Mouse (Mus musculus): Measurements from ENCODE around the gene P4htm. TPM values are rescaled to one million over a fixed set of nuclear protein-coding genes. Genes with fewer than 3 reads are reported as not detected.

The P4htm gene
- total and polyA plus RNA-seq, 3 experiments, result 5.4 to 11.0 (median 7.9) TPM

- Histone ChIP-seq H3K9me3 (replicated peaks; ENCODE audit: low read length) (no peaks in the 10 kb centered on the region), H3K36me3 (replicated peaks in 1 of 2; ENCODE audit: control insufficient read depth in 1 of 2, insufficient read depth in 1 of 2, low read length in 1 of 2) (peaks cover 65 to 93% of the 10 kb centered on the region in 2 experiments), H3K4me1 (ENCODE audit: control insufficient read depth in 1 of 2, insufficient read depth in 2 of 2) (peaks cover 0 to 6% of the 10 kb centered on the region in 2 experiments; a peak in 1 of 4 replicates), H3K27ac (ENCODE audit: insufficient read depth, low read depth) (no peak overlapping the region), H3K4me2 (ENCODE audit: insufficient read depth, low read depth, poor library complexity, severe bottlenecking) (no peak overlapping the region), H3K79me2 (replicated peaks; ENCODE audit: control insufficient read depth, extremely low read depth, insufficient read depth, poor library complexity, severe bottlenecking) (peaks cover 51% of the 10 kb centered on the region), H3K27me3 (replicated peaks) (no peaks in the 10 kb centered on the region), H3K9ac (ENCODE audit: insufficient read depth, low read depth) (no peak overlapping the region), H3K4me3 (replicated peaks in 1 of 3; ENCODE audit: low read depth in 2 of 3, low read length in 2 of 3, poor library complexity in 1 of 3) (no peak overlapping the region)
- TF ChIP-seq ZMIZ1 (IDR thresholded peaks at IDR 0.05; ENCODE audit: low read depth, low read length) (no peak), JUN (IDR thresholded peaks at IDR 0.05; ENCODE audit: insufficient read depth, low read depth, low read length) (no peak), IRF4 (IDR thresholded peaks at IDR 0.05; ENCODE audit: low read depth, low read length) (no peak), MEF2A (IDR thresholded peaks at IDR 0.05; ENCODE audit: borderline replicate concordance, low read depth, low read length) (no peak), HCFC1 (IDR thresholded peaks at IDR 0.05; ENCODE audit: low read depth, low read length) (no peak), ZC3H11A (IDR thresholded peaks at IDR 0.05; ENCODE audit: low read depth, low read length) (no peak), CTCF (conservative IDR thresholded peaks at IDR 0.05 in 1 of 2, IDR thresholded peaks at IDR 0.05 in 1 of 2; ENCODE audit: low read depth in 2 of 2, low read length in 2 of 2) (no peak), BHLHE40 (IDR thresholded peaks at IDR 0.05; ENCODE audit: low read depth, low read length) (no peak), CHD2 (IDR thresholded peaks at IDR 0.05; ENCODE audit: low read length) (no peak), CHD1 (IDR thresholded peaks at IDR 0.05; ENCODE audit: low read depth, low read length) (no peak), SMC3 (IDR thresholded peaks at IDR 0.05; ENCODE audit: low read depth, low read length) (no peak), RAD21 (IDR thresholded peaks at IDR 0.05; ENCODE audit: low read depth, low read length) (no peak), ELF1 (IDR thresholded peaks at IDR 0.05; ENCODE audit: low read depth, low read length) (no peak), ZKSCAN1 (IDR thresholded peaks at IDR 0.05; ENCODE audit: borderline replicate concordance, low read depth, low read length) (no peak), MXI1 (IDR thresholded peaks at IDR 0.05; ENCODE audit: low read depth, low read length) (no peak), POLR2AphosphoS2 (IDR thresholded peaks at IDR 0.05; ENCODE audit: low read depth, low read length) (no peak), MYC (IDR thresholded peaks at IDR 0.05; ENCODE audit: low read depth, low read length) (no peak), TBP (conservative IDR thresholded peaks at IDR 0.05; ENCODE audit: low read depth, low read length) (no peak), USF1 (IDR thresholded peaks at IDR 0.05; ENCODE audit: low read depth, low read length) (no peak), ETS1 (conservative IDR thresholded peaks at IDR 0.05; ENCODE audit: low read depth, low read length) (no peak)
- dilution Hi-C loops (cut with MboI; ENCODE audit: extremely low pct_ligation_motif_present, extremely low pct_unique_long_range_greater_than_20kb, low sequenced_read_pairs), result no loop called here
- no peak for DNase-seq (ENCODE audit: extremely low read depth)
- in situ Hi-C loops (cut with MboI; ENCODE audit: low pct_ligation_motif_present, low pct_unique_long_range_greater_than_20kb, low sequenced_read_pairs), result no loop called here
Observed at GRCm38 (mm10) chr9:108531496-108531895, 66.0 kb downstream of the P4htm start.

DNA sequence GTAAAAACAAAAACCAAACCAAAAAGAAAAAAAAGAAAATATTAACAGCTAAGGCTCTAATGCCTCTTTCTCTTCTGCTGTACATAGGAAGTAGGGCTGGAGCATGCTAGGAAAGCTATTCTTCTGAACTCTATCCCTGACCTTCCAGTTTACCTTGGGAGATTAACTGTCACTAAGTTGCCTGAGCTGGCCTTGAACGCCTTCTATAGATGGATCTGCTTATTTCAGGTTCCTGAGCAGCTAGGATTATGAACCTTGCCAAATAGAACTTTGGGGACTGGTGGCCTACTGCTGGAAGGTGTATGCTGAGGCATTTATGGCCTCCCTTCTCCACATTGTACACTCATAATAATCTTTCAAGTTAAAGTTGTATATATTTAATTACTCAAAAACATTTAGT, 66.5 kb downstream of the P4htm start:
- no peak for DNase-seq (ENCODE audit: extremely low read depth)

More for the DNA sequence above, 66.5 kb downstream of the P4htm start:
- H3K27me3 ChIP-seq (replicated peaks), result no peaks in the 10 kb centered on the region
- in situ Hi-C loops (cut with MboI; ENCODE audit: low pct_ligation_motif_present, low pct_unique_long_range_greater_than_20kb, low sequenced_read_pairs), result no loop called here
- H3K9me3 ChIP-seq (replicated peaks; ENCODE audit: low read length), result no peaks in the 10 kb centered on the region
- peaks cover 62 to 91% of the 10 kb centered on the region in 2 experiments for H3K36me3 ChIP-seq (replicated peaks in 1 of 2; ENCODE audit: control insufficient read depth in 1 of 2, insufficient read depth in 1 of 2, low read length in 1 of 2)
- H3K9ac ChIP-seq (ENCODE audit: insufficient read depth, low read depth), result no peak overlapping the region
- peaks cover 52% of the 10 kb centered on the region for H3K79me2 ChIP-seq (replicated peaks; ENCODE audit: control insufficient read depth, extremely low read depth, insufficient read depth, poor library complexity, severe bottlenecking)
- H3K4me1 ChIP-seq (ENCODE audit: control insufficient read depth in 1 of 2, insufficient read depth in 2 of 2), result peaks cover 0 to 12% of the 10 kb centered on the region in 2 experiments; a peak in 2 of 4 replicates
- no peak overlapping the region for H3K4me2 ChIP-seq (ENCODE audit: insufficient read depth, low read depth, poor library complexity, severe bottlenecking)
- dilution Hi-C loops (cut with MboI; ENCODE audit: extremely low pct_ligation_motif_present, extremely low pct_unique_long_range_greater_than_20kb, low sequenced_read_pairs), result no loop called here
- TF ChIP-seq MEF2A (IDR thresholded peaks at IDR 0.05; ENCODE audit: borderline replicate concordance, low read depth, low read length), result no peak
- TF ChIP-seq CHD1 (IDR thresholded peaks at IDR 0.05; ENCODE audit: low read depth, low read length), result no peak
- TF ChIP-seq ETS1 (conservative IDR thresholded peaks at IDR 0.05; ENCODE audit: low read depth, low read length), result no peak
- TF ChIP-seq EP300 (IDR thresholded peaks at IDR 0.05; ENCODE audit: low read length), result no peak
- TF ChIP-seq MXI1 (IDR thresholded peaks at IDR 0.05; ENCODE audit: low read depth, low read length), result no peak
- no peak for TF ChIP-seq UBTF (IDR thresholded peaks at IDR 0.05; ENCODE audit: low read depth, low read length)
- no peak for TF ChIP-seq TBP (conservative IDR thresholded peaks at IDR 0.05; ENCODE audit: low read depth, low read length)
- no peak for TF ChIP-seq ZNF384 (IDR thresholded peaks at IDR 0.05; ENCODE audit: low read depth, low read length)
- no peak for TF ChIP-seq MAX (IDR thresholded peaks at IDR 0.05; ENCODE audit: low read length)
- H3K4me3 ChIP-seq (replicated peaks in 1 of 3; ENCODE audit: low read depth in 2 of 3, low read length in 2 of 3, poor library complexity in 1 of 3), result no peak overlapping the region
- H3K27ac ChIP-seq (ENCODE audit: insufficient read depth, low read depth), result no peak overlapping the region
